Mouse (Mus musculus) CD4-positive, CD25-positive, alpha-beta regulatory T cell, adult 2 months (primary cell): ENCODE measurements around the gene Srcin1.

ENCODE experiments used
- DNase-seq: peaks from one replicate; pipeline ENCODE4 v3.0.0-alpha.2; 2012; ENCODE audit warnings: low read depth, low spot score

Srcin1 gene

GRCm38 (mm10) chr11:97509058-97509457 lies 66.9 kb downstream of the Srcin1 start:
- DNase-seq: no peak

- DNase-seq: no peak
These were observed 67.8 kb downstream of the Srcin1 start for GRCm38 (mm10) chr11:97508198-97508597.

- DNase-seq: no peak
These were observed 69.7 kb downstream of the Srcin1 start for GRCm38 (mm10) chr11:97506331-97506730.

- no peak for DNase-seq
These were observed 70.2 kb downstream of the Srcin1 start for GRCm38 (mm10) chr11:97505784-97506183.

- no peak for DNase-seq
These were observed 73.1 kb downstream of the Srcin1 start for GRCm38 (mm10) chr11:97502846-97503245.

GRCm38 (mm10) chr11:97502383-97502782 lies 73.6 kb downstream of the Srcin1 start:
- no peak for DNase-seq

- no peak for DNase-seq
These were observed 75.1 kb downstream of the Srcin1 start for GRCm38 (mm10) chr11:97500720-97501448.

GRCm38 (mm10) chr11:97499865-97500719 lies 75.9 kb downstream of the Srcin1 start, which contains the start of gene 4933428G20Rik:
TSS of gene 4933428G20Rik (minus strand) at chr11:97500340.
- no peak for DNase-seq

GRCm38 (mm10) chr11:97497543-97497942 lies 78.4 kb downstream of the Srcin1 start:
- DNase-seq: no peak

GRCm38 (mm10) chr11:97492836-97493235 lies 83.2 kb downstream of the Srcin1 start:
- no peak for DNase-seq

GRCm38 (mm10) chr11:97491640-97492039 lies 84.3 kb downstream of the Srcin1 start:
- DNase-seq: no peak

GRCm38 (mm10) chr11:97489589-97490324 lies 86.2 kb downstream of the Srcin1 start:
- peak; percentile 87 for DNase-seq

GRCm38 (mm10) chr11:97487656-97488055 lies 88.3 kb downstream of the Srcin1 start:
- no peak for DNase-seq

GRCm38 (mm10) chr11:97485661-97486060 lies 90.3 kb downstream of the Srcin1 start:
- no peak for DNase-seq

- DNase-seq: no peak
These were observed 96.2 kb downstream of the Srcin1 start for GRCm38 (mm10) chr11:97479824-97480223.

GRCm38 (mm10) chr11:97479085-97479484 lies 96.9 kb downstream of the Srcin1 start:
- DNase-seq: no peak

- DNase-seq: no peak
These were observed 97.6 kb downstream of the Srcin1 start for GRCm38 (mm10) chr11:97478345-97478744.

- no peak for DNase-seq
These were observed 98.6 kb downstream of the Srcin1 start for GRCm38 (mm10) chr11:97477431-97477830.

- peak; percentile 75 for DNase-seq
These were observed 99.5 kb downstream of the Srcin1 start for GRCm38 (mm10) chr11:97476334-97477095.

GRCm38 (mm10) chr11:97471276-97471675 lies 104.7 kb downstream of the Srcin1 start:
- no peak for DNase-seq

GRCm38 (mm10) chr11:97469828-97470227 lies 106.2 kb downstream of the Srcin1 start:
- no peak for DNase-seq
